Comparison of ENCODE assay signal across 22 mouse cellular contexts in genomic region chr2:71037447-71037846, GRCm38 (mm10). TPM values are rescaled to one million over a fixed set of nuclear protein-coding genes. Genes with fewer than 3 reads are reported as not detected.
A peak's percentile ranks its signal among the peaks of the same experiment; 100 is the strongest.
DNase-seq lines count a peak whose midpoint lies in the region; ATAC-seq and TF ChIP-seq lines count a peak whose summit lies in the region.
"Had no signal": no experiment of that assay in that cellular context is flagged by ENCODE, and none has a peak within 500 bp of the region (broad histone marks: within the 10 kb centered on the region; RNA-seq: fewer than 3 reads in every experiment).

No protein-coding gene starts in this region.

- TF ChIP-seq EP300 in lung, postnatal 0 days (IDR thresholded peaks at IDR 0.05), result peak; percentile 78

- H3K4me2 ChIP-seq in lung, postnatal 0 days (replicated peaks; ENCODE audit: low read depth, low read length), result no peak overlapping the region
- H3K4me2 ChIP-seq: embryonic facial prominence, embryonic 15.5 days; forebrain, embryonic 15.5 days; heart, embryonic 12.5 days; hindbrain, embryonic 14.5 days had no signal

- no peaks in the 10 kb centered on the region for H3K9me3 ChIP-seq in lung, postnatal 0 days (ENCODE audit: low read length)
- H3K9me3 ChIP-seq: embryonic facial prominence, embryonic 15.5 days; forebrain, embryonic 15.5 days; G1E; heart, embryonic 12.5 days; hindbrain, embryonic 10.5 days had no signal

- H3K36me3 ChIP-seq in lung, postnatal 0 days (ENCODE audit: insufficient read depth, low read length), result no peaks in the 10 kb centered on the region
- H3K36me3 ChIP-seq: embryonic facial prominence, embryonic 15.5 days; forebrain, embryonic 15.5 days; heart, embryonic 12.5 days; hindbrain, embryonic 10.5 days had no signal

- H3K9ac ChIP-seq in lung, postnatal 0 days (replicated peaks; ENCODE audit: low read depth), result no peak overlapping the region
- H3K9ac ChIP-seq: embryonic facial prominence, embryonic 15.5 days; forebrain, embryonic 15.5 days; heart, embryonic 12.5 days; hindbrain, embryonic 14.5 days had no signal

- no peak for TF ChIP-seq CTCF in lung, postnatal 0 days (IDR thresholded peaks at IDR 0.05)

- H3K4me1 ChIP-seq in lung, postnatal 0 days (ENCODE audit: insufficient read depth, low read depth, low read length), result no peaks in the 10 kb centered on the region; the same call in 1 of the 2 replicates

- H3K27me3 ChIP-seq in lung, postnatal 0 days (replicated peaks; ENCODE audit: insufficient read depth, low read length), result no peaks in the 10 kb centered on the region
- H3K27me3 ChIP-seq: embryonic facial prominence, embryonic 15.5 days; forebrain, embryonic 15.5 days; heart, embryonic 12.5 days had no signal

- peak; percentile 83 for ATAC-seq in lung, postnatal 0 days
- no peak for ATAC-seq in erythroid progenitor cell, adult 5-6 weeks (replicated peaks; ENCODE audit: low FRiP score, poor library complexity, severe bottlenecking)
- ATAC-seq: CD4-positive, CD25-positive, alpha-beta regulatory T cell, adult 4 months; forebrain, embryonic 15.5 days had no signal

- 47% methylated on average over 6 of the region's 6 CpGs for WGBS in lung, postnatal 0 days

- no peak overlapping the region for H3K27ac ChIP-seq in lung, postnatal 0 days (ENCODE audit: low read length)
- H3K27ac ChIP-seq: embryonic facial prominence, embryonic 15.5 days; forebrain, embryonic 15.5 days; hindbrain, embryonic 10.5 days; hindbrain, embryonic 14.5 days had no signal

- DNase-seq in 416B (ENCODE audit: low read depth) (peak; percentile 61), R1 (ENCODE audit: low read depth, low spot score) (peak; percentile 28)
- DNase-seq in lung, postnatal 0 days (ENCODE audit: low spot score), result peak; percentile 69
- peak; percentile 76 for DNase-seq in lung, postnatal 36 days
- DNase-seq in cerebellum, adult 11 months, result no peak
- DNase-seq in thymus, postnatal 14 days, result no peak
- DNase-seq in layer of hippocampus, postnatal 25 days (ENCODE audit: extremely low spot score in 1 of 2, low spot score in 1 of 2), result no peak
- DNase-seq: adrenal gland, postnatal 36 days; B cell, adult 2 months; cerebellum, adult 11-12 months; cerebellum, adult 9-10 months; cerebellum, postnatal 25 days; gastrocnemius, postnatal 36 days had no signal

- no peak overlapping the region for H3K4me3 ChIP-seq in lung, postnatal 0 days (ENCODE audit: low read depth, low read length)
- H3K4me3 ChIP-seq: embryonic facial prominence, embryonic 15.5 days; erythroblast, embryonic 14.5 days; forebrain, embryonic 15.5 days; heart, embryonic 12.5 days; hindbrain, embryonic 10.5 days had no signal

RNA-seq across cellular contexts. Expression of gene Dcaf17, which starts 17.7 kb away (rescaled TPM):
- polyA plus RNA-seq in lung, postnatal 0 days (2015; fragmentation: Nextera tagmentation; extraction: Ambion mirVana), result 25.1 and 26.6 TPM in 2 replicates
- 0.84 and 3.6 TPM in 2 replicates for total RNA-seq in erythroid progenitor cell, adult 5-6 weeks (2015; ENCODE audit: low replicate concordance)
- total RNA-seq in erythroid progenitor cell, adult 5-6 weeks (2017; ENCODE audit: low replicate concordance), result 8.8 and 9.1 TPM in 2 replicates
- 10 to 100 TPM; 10.9 to 13.6 TPM for total RNA-seq in layer of hippocampus, postnatal 25 days (2021)

RNA-seq across cellular contexts. Expression of gene Mettl8, which starts 17.9 kb away (rescaled TPM):
- 8.6 and 8.7 TPM in 2 replicates for polyA plus RNA-seq in lung, postnatal 0 days (2015; fragmentation: Nextera tagmentation; extraction: Ambion mirVana)
- 12.3 and 17.6 TPM in 2 replicates for total RNA-seq in erythroid progenitor cell, adult 5-6 weeks (2015; ENCODE audit: low replicate concordance)
- 7.3 and 28.8 TPM in 2 replicates for total RNA-seq in erythroid progenitor cell, adult 5-6 weeks (2017; ENCODE audit: low replicate concordance)
- total RNA-seq in layer of hippocampus, postnatal 25 days (2021), result 10 to 100 TPM; 11.9 to 14.2 TPM

Comparison
In these comparisons a context has a peak if more than half of its experiments do, and no peak if none do; other contexts are left out.
1. DNase-seq: peak in 416B (single experiment), R1 (single experiment), lung, postnatal 0 days (single experiment) and lung, postnatal 36 days (single experiment); none in cerebellum, adult 11 months (single experiment), thymus, postnatal 14 days (single experiment) and layer of hippocampus, postnatal 25 days (0 of 2).